Mouse (Mus musculus) layer of hippocampus, adult 18-20 months (tissue): ENCODE results near the gene Arhgef17. TPM values are rescaled to one million over a fixed set of nuclear protein-coding genes. Genes with fewer than 3 reads are reported as not detected.
A peak's percentile ranks its signal among the peaks of the same experiment; 100 is the strongest.

Source experiments
- DNase-seq, 2 experiments: peaks; one replicate each; pipeline ENCODE4 v3.0.0; 2022; ENCODE audit warnings: low spot score in 2 of 2
- long read RNA-seq: library from polyadenylated mRNA; stranded (forward); transcript quantifications from one replicate; pipeline ENCODE4 v2.0.0, GENCODE M21; 2021
- total RNA-seq, 2 experiments: library from RNA; stranded (reverse); gene quantifications; 2 replicates each; pipeline ENCODE4 v1.2.3; 2021

Gene Arhgef17
- total RNA-seq, result 100 to 1,000 TPM; 171 to 178 TPM
- long read RNA-seq, full-length matches to known transcripts, result 31 of 74 reads
- long read RNA-seq, partial matches to known transcripts, result 11 of 74 reads
- long read RNA-seq, other reads (novel, unspliced or antisense), result 32 of 74 reads

DNA sequence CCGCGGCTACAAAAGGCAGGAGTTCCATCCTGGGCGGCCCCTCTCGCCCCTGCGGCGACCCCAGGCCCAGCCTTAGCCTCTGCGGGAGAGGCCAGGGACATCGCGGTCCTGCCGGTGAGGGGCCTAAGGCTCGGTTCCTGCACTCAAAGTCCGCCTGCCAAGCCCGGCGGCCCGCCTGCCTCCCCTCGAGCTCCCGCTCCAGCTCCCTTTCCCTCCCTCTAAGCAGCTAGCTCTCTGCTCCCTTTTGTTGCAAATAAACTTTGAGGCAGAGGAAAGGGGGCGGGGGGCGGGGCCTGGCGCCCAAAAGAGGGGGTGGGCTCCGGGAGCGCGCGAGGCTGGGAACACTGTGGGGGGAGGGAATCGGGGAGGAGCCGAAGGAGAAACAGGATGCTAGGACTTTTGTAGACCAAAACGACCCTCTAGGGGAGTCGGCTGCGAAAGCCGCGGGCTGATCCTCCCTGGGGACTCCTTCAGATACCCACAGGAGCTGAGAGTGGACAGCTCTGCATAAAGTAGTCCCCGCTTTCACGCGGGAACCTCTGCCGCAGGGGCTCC, at the start of gene Arhgef17:
TSS of gene Arhgef17 (minus strand) at position 182 of the 555 bp plus-strand sequence.
- DNase-seq, result peak in 1 of 2 experiments; percentile 59

DNA sequence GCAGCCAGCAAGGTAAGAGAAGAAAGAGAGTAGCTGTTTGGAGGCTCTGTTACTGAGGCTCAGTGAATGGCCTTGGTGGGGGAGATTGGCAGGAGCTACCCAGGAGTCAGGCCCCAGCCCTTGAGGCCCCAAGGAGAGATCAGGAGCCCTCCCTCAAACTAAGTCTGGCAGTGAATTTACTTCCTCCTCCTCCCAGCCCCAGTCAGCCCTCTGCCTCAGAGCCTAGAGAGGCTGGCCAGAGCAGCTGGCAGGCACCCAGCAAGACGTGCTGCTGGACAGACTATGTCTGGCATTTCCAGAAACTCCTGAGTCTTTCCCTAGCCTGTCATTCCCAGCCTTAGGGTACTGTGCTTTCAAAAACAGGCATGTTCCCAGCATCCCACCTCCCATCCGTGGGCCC, 47.3 kb upstream of the Arhgef17 start:
- DNase-seq, result no peak

DNA sequence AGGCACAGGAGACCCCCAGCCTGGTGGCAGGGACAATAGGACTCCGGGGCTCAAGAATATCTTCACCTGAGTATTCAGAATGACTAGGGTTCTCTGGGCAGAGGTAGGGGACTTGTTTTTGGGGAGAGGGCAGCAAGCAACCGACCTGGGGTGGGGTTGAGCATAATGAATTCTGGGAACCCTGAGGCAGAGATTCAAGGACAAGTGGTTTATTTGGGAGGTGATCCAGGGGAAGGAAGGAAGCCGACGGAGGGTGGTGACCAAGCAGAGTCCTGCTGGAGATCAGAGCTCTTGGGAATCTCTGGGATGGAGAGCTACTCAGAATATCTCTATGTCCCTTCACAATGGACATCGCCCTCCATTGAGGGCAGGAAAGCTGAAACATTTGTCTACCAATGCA, 46.3 kb upstream of the Arhgef17 start:
- no peak for DNase-seq

DNA sequence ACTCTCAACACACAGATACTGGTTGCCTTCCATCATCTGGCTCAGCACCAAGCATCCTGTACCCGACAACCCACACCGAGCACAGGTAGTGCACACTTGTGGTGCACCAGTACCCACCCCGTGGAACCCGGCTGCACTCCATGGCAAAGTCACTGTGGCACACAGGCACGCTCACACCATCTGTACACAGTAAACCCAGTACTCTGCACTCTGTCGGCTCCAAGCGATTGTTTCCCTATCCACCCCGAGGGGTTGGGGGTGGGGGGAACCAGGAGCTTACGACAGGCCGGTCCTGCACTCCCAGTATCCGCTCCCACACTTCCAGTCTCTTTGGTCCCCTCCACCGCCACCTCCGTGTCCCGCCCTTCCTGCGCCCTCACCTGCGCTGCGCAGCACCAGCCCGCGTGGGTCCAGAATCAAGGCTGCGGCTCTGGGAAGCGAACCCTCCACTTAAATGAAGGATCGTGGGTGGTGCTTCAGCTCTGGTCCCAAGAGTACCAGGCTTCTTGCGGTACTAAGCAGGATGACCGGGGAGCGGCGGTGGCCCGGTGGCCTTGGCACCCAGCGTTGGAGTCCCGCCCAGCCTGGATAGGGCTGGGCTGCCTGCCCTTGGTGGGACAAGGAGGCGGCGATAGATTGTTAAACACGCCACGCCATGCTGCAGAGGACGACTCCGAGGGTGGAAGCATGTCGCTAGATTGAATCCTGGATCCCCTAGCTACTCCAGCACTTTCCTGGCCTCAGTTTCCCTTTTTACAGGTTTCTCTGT, 42.4 kb upstream of the Arhgef17 start, which contains the start of gene P2ry6:
TSS of gene P2ry6 (minus strand) at position 515 of the 769 bp plus-strand sequence.
- DNase-seq, result no peak

DNA sequence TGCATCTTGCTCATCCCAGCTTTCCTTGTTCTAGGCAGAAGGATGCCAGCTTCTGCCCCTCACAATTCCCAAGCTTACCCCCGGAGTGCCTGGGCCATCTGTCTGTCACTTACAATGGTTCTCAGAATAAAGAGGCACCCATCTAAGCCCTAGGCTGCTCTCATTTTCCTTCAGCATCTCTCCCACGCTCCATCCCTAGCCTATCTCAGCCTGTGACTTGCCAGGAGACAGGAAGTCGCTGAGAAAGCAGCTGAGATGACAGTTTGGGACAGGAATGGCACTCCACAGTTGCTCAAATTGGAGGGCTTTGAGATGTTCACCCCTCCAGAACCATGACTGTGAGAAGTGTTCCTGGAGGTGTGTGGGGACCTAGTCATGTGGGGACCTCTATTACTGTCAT, 41.0 kb upstream of the Arhgef17 start:
- peak in 1 of 2 experiments; percentile 33 for DNase-seq

DNA sequence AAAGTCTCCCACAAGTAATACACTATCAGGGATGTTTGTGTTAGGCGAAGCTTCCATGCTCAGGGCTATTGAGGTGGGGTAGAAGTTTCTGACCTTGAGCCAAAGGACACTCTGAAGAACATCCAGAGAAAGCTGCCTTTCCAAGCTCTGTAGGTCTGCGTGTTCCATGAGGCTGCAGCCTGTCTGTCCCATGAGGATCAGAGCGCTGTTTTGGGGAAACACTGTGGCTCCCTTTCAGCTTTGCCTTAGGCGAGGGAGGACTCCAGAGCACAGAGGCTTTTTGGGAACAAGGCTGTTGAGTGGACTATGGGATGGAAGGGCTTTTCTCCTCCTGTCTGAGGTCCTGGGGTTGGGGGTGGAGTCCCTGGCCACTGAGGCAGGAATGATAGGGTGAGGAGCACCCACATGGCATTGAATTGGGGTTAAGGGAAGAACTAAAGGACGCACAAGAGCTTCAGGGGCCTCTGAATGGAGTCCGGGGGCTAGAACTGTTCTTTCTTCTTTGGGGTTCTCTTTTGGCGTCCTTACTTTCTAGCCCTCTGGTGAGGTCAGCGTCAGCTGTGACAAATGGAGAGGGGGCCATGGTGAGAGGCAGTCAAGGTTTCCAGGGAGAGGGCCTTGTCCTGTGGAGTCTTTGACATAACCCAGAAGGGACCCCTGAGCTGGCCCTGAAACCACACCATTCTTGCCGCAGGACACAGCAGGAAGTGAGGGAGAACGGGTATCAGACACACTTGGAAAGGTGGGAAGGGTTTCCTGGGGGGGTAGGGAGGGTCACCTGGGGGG, 37.2 kb upstream of the Arhgef17 start:
- DNase-seq, result no peak

DNA sequence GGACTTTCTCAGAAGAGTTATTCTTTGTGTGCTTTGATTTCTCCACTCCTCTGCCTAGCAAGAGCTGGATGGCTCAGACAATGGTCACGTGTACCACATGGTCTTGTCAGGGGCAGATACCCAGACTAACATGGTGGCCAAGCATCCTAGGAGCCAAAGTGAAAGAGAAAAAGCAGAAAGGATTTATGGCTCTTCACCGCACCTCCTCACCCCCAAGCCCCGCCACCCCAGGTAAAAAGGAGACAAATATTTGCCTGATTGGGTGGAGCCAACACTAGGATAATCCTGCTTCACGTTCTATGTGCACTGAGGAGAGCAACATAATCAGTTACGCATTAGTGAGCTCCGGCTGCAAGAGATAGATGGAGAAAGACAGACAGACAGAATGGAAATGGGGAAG, 36.5 kb upstream of the Arhgef17 start:
- no peak for DNase-seq

DNA sequence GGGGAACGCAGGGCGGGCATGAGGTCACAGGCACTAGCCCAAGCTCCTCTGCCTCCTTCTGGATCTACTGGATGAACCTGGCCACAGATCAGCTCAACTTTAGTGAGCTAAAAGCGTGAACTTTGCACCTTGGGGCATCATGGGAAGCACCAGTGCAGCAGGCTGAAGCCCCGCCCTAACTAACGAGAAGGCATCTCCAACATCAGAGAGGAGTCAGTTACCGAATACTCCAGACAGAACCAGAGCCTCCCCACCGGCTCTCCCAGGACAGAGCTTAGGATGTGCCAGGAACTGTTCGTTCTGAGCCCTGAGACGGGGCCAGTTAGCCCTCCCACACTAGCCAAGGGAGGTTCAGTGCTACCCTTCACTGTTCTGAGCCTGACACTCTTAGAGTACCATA, 35.9 kb upstream of the Arhgef17 start:
- no peak for DNase-seq

DNA sequence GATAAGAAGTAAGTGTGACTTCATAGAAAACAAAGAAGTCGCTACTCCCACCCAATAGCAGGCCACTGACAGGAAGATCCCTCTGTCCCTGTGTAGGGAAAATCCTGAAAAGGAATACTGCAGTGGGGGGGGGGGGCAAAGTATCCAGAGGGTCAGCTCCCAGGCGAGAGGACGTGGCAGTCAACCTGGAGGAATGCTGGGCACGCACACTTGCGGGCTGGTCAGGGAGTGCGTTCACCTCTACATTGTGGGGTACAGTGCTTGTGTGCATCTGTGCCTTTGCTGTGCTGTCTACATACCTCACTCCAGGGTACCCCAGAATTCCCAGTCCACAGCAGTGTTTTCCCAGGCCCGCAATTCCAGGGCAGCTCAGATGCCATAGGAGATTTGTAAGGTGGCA, 34.1 kb upstream of the Arhgef17 start:
- no peak for DNase-seq

DNA sequence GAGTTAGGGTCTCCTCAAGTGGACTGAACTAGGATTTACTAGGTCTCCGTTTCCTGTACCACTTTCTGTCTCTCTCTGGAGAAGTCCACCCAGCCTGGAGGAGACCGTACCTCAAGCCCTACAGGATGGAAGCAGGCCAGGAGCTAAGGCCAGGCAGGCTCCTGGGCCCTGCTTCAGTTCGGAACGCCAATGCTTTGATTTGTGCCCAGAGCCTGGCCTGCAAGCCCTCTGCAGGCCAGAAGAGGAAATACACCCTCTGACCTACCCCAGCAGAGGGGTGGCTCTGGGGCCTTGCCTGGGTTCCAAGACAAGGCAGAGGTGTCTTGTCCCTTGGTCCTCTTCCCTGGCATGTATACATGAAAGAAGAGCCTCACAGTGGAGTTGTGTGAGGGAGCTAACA, 33.2 kb upstream of the Arhgef17 start:
- no peak for DNase-seq

DNA sequence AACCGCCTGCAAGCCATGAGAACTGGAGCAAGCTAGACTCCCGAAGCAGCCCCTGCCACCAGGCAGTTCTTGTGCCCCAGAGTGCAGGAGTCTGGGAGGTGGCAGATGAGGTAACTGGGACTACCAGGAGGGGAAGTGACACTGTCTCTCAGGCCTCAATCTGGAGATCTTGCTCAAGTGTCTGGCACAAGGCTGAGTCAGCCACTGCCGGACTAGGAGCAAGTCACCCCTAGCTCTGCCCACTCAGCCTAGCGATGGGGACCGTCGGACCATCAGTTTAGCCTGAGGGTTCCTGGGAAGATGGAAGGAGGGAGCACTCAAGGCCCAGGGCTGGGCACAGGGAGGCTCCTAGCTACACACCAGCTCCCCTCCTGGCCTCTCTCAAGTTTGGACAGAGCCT, 32.3 kb upstream of the Arhgef17 start:
- DNase-seq, result no peak

DNA sequence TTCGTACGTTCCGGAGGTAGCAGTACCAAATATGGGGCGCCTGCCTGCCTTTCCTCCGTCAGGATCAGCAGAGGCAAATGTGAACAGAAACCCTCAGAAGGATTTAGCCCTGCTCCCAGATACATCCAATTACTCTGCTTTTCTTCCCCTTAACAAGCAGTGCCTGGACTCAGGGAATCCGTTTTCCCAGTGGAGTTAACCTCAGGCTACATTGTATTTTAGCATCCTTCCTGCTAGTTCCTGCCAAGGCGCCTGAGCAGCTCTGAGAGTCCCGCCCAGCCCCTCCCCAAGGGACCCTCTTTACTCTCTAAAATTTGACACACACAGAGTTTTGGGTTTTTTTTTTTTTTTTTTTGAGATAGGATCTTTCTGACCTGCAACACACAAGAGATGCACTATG, 31.5 kb upstream of the Arhgef17 start:
- DNase-seq, result no peak

DNA sequence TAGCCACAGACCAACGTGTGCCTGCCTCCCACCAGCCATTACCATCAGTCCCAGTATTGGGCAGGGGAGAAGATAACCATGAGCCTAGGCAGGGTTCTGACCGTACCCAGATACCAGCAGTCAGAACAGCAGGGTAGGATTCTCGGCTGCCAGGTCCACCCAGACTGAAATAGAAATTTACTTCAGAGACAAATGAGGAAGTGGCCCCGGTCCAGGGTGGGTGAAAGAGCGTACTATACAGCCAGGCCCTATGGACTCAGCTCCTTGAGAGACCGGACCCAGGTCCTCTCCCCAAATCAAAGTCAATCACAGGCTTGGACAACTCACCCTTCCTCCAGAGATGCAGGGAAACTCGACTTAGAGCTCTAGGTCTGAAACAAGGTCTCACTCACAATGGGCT, 29.2 kb upstream of the Arhgef17 start:
- no peak for DNase-seq

DNA sequence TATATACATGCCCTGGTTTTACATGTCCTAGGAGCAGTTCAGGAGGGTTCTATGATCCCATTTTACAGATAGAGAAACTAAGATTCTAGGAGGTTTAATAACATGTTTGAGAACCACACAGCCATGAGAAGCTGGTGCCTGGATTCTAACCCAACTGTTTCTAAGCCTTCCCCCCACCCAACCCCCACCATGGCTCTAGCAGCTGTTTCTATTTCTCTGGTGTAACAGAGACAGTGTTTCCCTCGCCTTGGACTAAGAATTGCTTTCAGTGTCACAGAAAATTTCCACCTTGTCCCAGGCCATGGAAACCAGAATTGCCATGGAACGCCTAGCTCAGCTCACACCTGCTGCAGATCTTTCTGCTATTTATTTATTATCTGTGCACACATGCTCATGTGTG, 28.6 kb upstream of the Arhgef17 start:
- no peak for DNase-seq

DNA sequence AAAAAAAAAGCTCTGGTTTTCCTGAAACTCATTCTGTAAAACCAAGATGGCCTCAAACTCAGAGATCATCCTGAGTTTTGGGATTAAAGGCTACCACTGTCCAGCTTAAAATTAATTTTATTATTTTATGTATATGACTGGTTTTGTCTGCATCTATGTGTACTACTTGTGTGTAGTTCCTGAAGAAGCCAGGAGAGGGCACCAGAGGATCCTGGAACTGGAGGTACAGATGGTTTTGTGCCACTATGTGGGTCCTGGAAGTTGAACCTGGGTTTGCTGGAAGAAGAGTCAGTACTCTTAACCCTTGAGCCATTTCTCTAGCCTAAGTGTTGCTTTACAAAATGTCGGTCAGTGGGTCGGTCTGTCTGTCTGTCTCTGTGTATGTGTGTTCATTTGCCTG, 26.5 kb upstream of the Arhgef17 start:
- DNase-seq, result no peak

DNA sequence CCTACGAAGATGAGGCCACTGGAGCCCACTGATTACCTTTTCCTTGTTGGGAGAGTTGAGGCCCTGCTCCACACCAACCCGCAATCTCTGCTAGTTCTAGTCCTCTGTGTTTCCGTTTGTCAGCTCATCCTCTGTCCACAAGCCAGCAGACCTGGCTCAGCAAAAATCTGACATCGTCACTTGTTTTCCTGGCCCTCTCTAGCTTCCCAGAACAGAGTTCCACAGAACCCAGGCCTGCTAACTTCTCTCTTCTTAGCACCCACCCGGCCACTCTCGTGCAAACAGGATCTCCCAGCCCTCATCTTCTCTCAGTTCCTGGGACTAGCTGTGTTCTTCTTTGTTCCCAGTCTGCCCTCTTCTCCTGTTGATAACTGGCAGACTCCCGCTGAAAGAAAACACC, 20.8 kb upstream of the Arhgef17 start:
- DNase-seq, result no peak

DNA sequence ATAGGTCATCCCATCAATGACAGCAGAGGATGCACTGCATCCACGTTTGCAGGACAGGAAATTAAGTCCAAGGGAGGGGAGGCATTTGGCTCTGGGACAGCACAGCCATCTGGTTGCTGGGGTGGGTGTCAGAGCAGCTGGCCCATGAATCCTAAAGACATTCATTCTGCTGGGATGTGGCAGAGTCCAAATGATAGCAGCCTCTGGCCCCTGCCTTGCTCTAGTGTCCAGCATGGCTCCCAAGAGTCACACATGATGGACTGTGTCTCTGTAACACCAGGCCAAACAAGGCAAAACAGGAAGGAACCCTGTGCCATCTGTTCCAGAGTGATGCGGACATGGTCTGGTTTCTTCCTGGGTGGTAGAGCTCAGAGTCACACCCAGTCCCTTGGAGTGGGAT, 20.0 kb upstream of the Arhgef17 start:
- peak in 1 of 2 experiments; percentile 37 for DNase-seq

DNA sequence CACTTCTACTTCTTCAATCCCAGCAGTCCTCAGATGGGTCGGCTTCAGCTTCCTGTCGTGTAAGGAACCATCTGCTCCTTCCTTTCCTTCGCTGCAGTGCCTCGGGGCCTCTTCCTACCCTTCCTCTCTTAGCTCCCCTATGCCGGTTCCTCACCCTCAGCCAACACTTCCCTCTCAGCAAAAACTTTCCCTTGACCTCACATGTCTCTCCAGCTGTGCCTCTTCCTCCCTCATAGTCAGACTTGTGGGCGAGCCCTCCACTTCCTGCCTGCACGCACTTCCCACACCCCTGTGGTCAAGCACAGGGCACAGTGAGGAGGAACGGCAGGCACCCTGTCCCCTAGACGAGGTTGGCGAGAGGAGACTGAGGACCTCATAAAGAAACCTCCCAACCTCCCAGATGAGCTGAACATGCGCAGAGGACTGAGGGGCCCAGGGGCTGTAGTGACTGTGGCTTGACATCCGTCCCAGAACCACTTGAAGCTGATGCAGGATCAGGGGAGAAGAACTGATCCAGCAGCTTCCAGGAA, 18.6 kb upstream of the Arhgef17 start:
- DNase-seq, result no peak

DNA sequence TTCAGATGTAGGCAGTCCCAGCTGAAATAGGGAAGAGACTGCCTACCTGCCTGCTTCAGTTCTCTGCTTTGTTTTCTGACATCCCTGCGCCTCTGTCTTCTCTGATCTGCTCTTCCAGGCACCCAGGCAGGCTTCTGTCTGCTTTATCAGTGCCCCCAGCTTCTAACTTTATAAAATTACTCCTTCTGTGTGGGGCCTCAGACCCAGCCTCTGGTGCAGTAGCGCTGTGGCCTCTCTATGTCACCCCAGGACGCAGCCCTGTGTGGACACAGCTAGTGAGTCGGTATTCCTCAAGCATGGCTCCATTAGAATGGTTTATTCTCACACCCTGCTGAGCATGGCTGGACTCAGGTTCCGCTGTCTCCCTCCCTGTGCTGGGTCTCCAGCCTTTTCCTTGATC, 18.1 kb upstream of the Arhgef17 start:
- no peak for DNase-seq

DNA sequence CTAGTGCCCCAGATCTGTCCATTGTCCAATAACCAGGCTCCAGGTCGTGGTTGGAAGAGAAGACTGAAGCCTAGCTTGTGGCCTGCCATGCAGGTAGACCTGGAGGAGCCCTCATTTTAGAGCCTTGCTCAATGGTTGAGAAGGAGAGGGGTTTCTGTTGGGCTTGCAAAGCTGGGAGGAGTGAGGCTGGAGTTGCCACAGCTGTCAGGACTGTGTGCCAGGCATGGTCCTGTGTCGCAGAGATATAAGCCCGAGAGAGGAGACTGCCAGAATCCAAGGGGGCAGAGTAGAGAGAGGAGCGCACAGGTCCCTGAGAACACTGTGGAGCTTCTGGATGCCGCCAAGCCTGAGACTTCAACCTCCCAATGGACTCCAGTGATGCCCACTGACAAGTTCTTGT, 12.8 kb upstream of the Arhgef17 start:
- DNase-seq, result no peak

DNA sequence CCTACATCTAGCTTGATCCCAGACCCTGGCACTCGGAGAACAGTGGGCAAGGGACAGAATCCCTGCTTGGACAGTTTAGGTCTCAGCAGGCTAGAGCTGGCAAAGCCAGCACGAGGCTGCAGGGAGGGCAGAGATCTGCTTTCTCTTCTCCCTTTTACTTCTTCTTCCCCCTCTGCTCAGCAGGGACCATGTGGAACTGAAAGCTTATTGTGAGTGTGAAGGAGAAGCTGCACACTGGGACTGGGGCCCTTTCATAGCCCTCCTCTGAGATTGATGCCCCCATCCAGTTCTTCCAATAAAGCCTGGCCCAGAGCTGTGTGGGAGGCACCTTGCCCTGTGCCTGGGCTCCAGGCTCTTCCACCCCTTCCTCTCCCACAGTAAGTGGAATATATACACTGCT, 12.4 kb upstream of the Arhgef17 start:
- no peak for DNase-seq
